Comparison of ENCODE assay signal across 10 mouse cellular contexts in genomic region chr9:21137229-21137628, GRCm38 (mm10). TPM values are rescaled to one million over a fixed set of nuclear protein-coding genes. Genes with fewer than 3 reads are reported as not detected.
DNase-seq lines count a peak whose midpoint lies in the region; ATAC-seq and TF ChIP-seq lines count a peak whose summit lies in the region.
"Had no signal": no experiment of that assay in that cellular context is flagged by ENCODE, and none has a peak within 500 bp of the region (broad histone marks: within the 10 kb centered on the region; RNA-seq: fewer than 3 reads in every experiment).

No protein-coding gene starts in this region.

- peak; percentile 68 to 72 for DNase-seq in heart, postnatal 36 days
- peak; percentile 52 for DNase-seq in MEL-GATA-1-ER (ENCODE audit: extremely low read depth, low read depth)
- peak; percentile 80 for DNase-seq in hindbrain, postnatal 0 days (ENCODE audit: low spot score)
- peak; percentile 72 for DNase-seq in limb, embryonic 11.5 days (ENCODE audit: low spot score)
- peak; percentile 35 to 78 for DNase-seq in thymus, postnatal 10 days (ENCODE audit: low spot score in 2 of 2)

- ATAC-seq in heart, embryonic 11.5 days (replicated peaks; ENCODE audit: insufficient number of reproducible peaks, low FRiP score, low TSS enrichment): no peak
- peak; percentile 16; the same call in 1 of the 2 replicates for ATAC-seq in hindbrain, postnatal 0 days
- ATAC-seq in limb, embryonic 11.5 days (ENCODE audit: insufficient number of reproducible peaks, low FRiP score, low TSS enrichment, low read depth): no peak; the same call in 1 of the 2 replicates
- peak; percentile 29; the same call in 1 of the 2 replicates for ATAC-seq in midbrain, embryonic 15.5 days (replicated peaks)

- 52% methylated on average over 3 of the region's 3 CpGs for WGBS in heart, embryonic 11.5 days (ENCODE audit: insufficient replicate concordance)
- 47% methylated on average over 3 of the region's 3 CpGs for WGBS in hindbrain, postnatal 0 days
- 58% methylated on average over 3 of the region's 3 CpGs for WGBS in limb, embryonic 11.5 days
- WGBS in midbrain, embryonic 15.5 days: 49% methylated on average over 3 of the region's 3 CpGs

- no peak for TF ChIP-seq POLR2A in cortical plate, adult 2 months (IDR thresholded peaks at IDR 0.05; ENCODE audit: extremely low read depth, insufficient read depth, low read length)

- TF ChIP-seq CTCF in cortical plate, adult 2 months (IDR thresholded peaks at IDR 0.05; ENCODE audit: extremely low read depth, insufficient read depth, low read length): peak; percentile 60
- peak; percentile 82 for TF ChIP-seq CTCF in hindbrain, postnatal 0 days (IDR thresholded peaks at IDR 0.05; ENCODE audit: low read depth)

- H3K27me3 ChIP-seq in heart, embryonic 11.5 days (ENCODE audit: control insufficient read depth, insufficient read depth, low read length): no peaks in the 10 kb centered on the region
- no peaks in the 10 kb centered on the region for H3K27me3 ChIP-seq in hindbrain, postnatal 0 days (ENCODE audit: insufficient read depth, low read length)
- H3K27me3 ChIP-seq in limb, embryonic 11.5 days (ENCODE audit: control insufficient read depth, insufficient read depth, low read length): no peaks in the 10 kb centered on the region
- no peaks in the 10 kb centered on the region for H3K27me3 ChIP-seq in midbrain, embryonic 15.5 days (replicated peaks)
- H3K27me3 ChIP-seq: embryonic facial prominence, embryonic 15.5 days; megakaryocyte, embryonic 14.5 days had no signal

- H3K36me3 ChIP-seq in heart, embryonic 11.5 days (ENCODE audit: control insufficient read depth, insufficient read depth, low read length): peaks cover 28% of the 10 kb centered on the region
- peaks cover 42% of the 10 kb centered on the region for H3K36me3 ChIP-seq in hindbrain, postnatal 0 days (ENCODE audit: insufficient read depth, low read length)
- H3K36me3 ChIP-seq in limb, embryonic 11.5 days (ENCODE audit: control insufficient read depth, insufficient read depth, low read length): peaks cover 16% of the 10 kb centered on the region
- H3K36me3 ChIP-seq in midbrain, embryonic 15.5 days (replicated peaks): peaks cover 35% of the 10 kb centered on the region

- no peaks in the 10 kb centered on the region for H3K9me3 ChIP-seq in heart, embryonic 11.5 days (replicated peaks; ENCODE audit: control insufficient read depth, low read length)
- no peaks in the 10 kb centered on the region for H3K9me3 ChIP-seq in hindbrain, postnatal 0 days (ENCODE audit: low read length)
- no peaks in the 10 kb centered on the region for H3K9me3 ChIP-seq in limb, embryonic 11.5 days (ENCODE audit: control insufficient read depth, low read length)
- no peaks in the 10 kb centered on the region for H3K9me3 ChIP-seq in midbrain, embryonic 15.5 days
- H3K9me3 ChIP-seq: embryonic facial prominence, embryonic 15.5 days; megakaryocyte, embryonic 14.5 days had no signal

- no peak overlapping the region for H3K27ac ChIP-seq in heart, embryonic 11.5 days (ENCODE audit: low read depth, low read length)
- H3K27ac ChIP-seq in cortical plate, adult 2 months (ENCODE audit: insufficient read depth, low read length): no peak overlapping the region
- H3K27ac ChIP-seq in hindbrain, postnatal 0 days: no peak overlapping the region
- H3K27ac ChIP-seq in limb, embryonic 11.5 days (replicated peaks; ENCODE audit: low read depth, low read length): no peak overlapping the region
- no peak overlapping the region for H3K27ac ChIP-seq in midbrain, embryonic 15.5 days
- H3K27ac ChIP-seq: embryonic facial prominence, embryonic 15.5 days had no signal

- intact Hi-C loops in heart, postnatal 36 days (cut with DNase I): loop anchor here (1.0 to 10.0 kb wide), 5 partner anchors 64 to 392 kb away; partner anchors contain the start of genes Fdx1l, Gm49373, Mrpl4 and Olfm2

- H3K4me2 ChIP-seq in heart, embryonic 11.5 days: no peak overlapping the region
- H3K4me2 ChIP-seq in hindbrain, postnatal 0 days (ENCODE audit: low read depth, low read length): no peak overlapping the region
- H3K4me2 ChIP-seq in limb, embryonic 11.5 days (ENCODE audit: low read depth, severe bottlenecking): no peak overlapping the region
- no peak overlapping the region for H3K4me2 ChIP-seq in midbrain, embryonic 15.5 days
- H3K4me2 ChIP-seq: embryonic facial prominence, embryonic 15.5 days had no signal

- H3K4me1 ChIP-seq in heart, embryonic 11.5 days (ENCODE audit: control insufficient read depth, insufficient read depth, low read length): no peaks in the 10 kb centered on the region
- no peaks in the 10 kb centered on the region for H3K4me1 ChIP-seq in cortical plate, adult 2 months (ENCODE audit: control insufficient read depth, insufficient read depth, low read length)
- no peaks in the 10 kb centered on the region for H3K4me1 ChIP-seq in hindbrain, postnatal 0 days (ENCODE audit: insufficient read depth, low read length)
- H3K4me1 ChIP-seq in limb, embryonic 11.5 days (ENCODE audit: control insufficient read depth, insufficient read depth, low read length): no peaks in the 10 kb centered on the region
- no peaks in the 10 kb centered on the region for H3K4me1 ChIP-seq in midbrain, embryonic 15.5 days
- H3K4me1 ChIP-seq: embryonic facial prominence, embryonic 15.5 days had no signal

- H3K4me3 ChIP-seq in heart, embryonic 11.5 days (ENCODE audit: low read depth, low read length): no peak overlapping the region
- H3K4me3 ChIP-seq in cortical plate, adult 2 months (ENCODE audit: insufficient read depth, low read length): no peak overlapping the region
- no peak overlapping the region for H3K4me3 ChIP-seq in hindbrain, postnatal 0 days (ENCODE audit: low read length)
- no peak overlapping the region for H3K4me3 ChIP-seq in limb, embryonic 11.5 days (ENCODE audit: low read depth, low read length)
- no peak overlapping the region for H3K4me3 ChIP-seq in midbrain, embryonic 15.5 days
- H3K4me3 ChIP-seq: embryonic facial prominence, embryonic 15.5 days had no signal

- no peak overlapping the region for H3K9ac ChIP-seq in heart, embryonic 11.5 days (ENCODE audit: low read depth, low read length)
- H3K9ac ChIP-seq in hindbrain, postnatal 0 days (replicated peaks; ENCODE audit: low read length): no peak overlapping the region
- no peak overlapping the region for H3K9ac ChIP-seq in limb, embryonic 11.5 days (ENCODE audit: low read length)
- no peak overlapping the region for H3K9ac ChIP-seq in midbrain, embryonic 15.5 days
- H3K9ac ChIP-seq: embryonic facial prominence, embryonic 15.5 days had no signal

RNA-seq across cellular contexts. Expression of gene Tyk2, which starts 6.2 kb away (rescaled TPM):
- 1 to 10 TPM; 8.2 to 9.6 TPM for total RNA-seq in heart, postnatal 36 days (2021)
- polyA plus RNA-seq in heart, embryonic 11.5 days (2014; fragmentation: Nextera tagmentation; extraction: Ambion mirVana): 9.4 and 10.9 TPM in 2 replicates
- polyA plus RNA-seq in cortical plate, adult 2 months (2012; rRNA removed): 16.4 and 18.6 TPM in 2 replicates
- total RNA-seq in hindbrain, postnatal 0 days (2014; rRNA removed): 10.8 and 15.4 TPM in 2 replicates
- polyA plus RNA-seq in hindbrain, postnatal 0 days (2015; fragmentation: Nextera tagmentation; extraction: Ambion mirVana): 5.7 and 6.2 TPM in 2 replicates
- polyA plus RNA-seq in limb, embryonic 11.5 days (2014; fragmentation: Nextera tagmentation; extraction: Ambion mirVana): 8.1 and 9.7 TPM in 2 replicates
- 12.5 TPM in 2 replicates for polyA plus RNA-seq in midbrain, embryonic 15.5 days (2015; fragmentation: Nextera tagmentation; extraction: Ambion mirVana)

RNA-seq across cellular contexts. Expression of gene Cdc37, which starts 12.6 kb away (rescaled TPM):
- total RNA-seq in heart, postnatal 36 days (2021): 100 to 1,000 TPM; 157 to 165 TPM
- polyA plus RNA-seq in heart, embryonic 11.5 days (2014; fragmentation: Nextera tagmentation; extraction: Ambion mirVana): 254 and 266 TPM in 2 replicates
- polyA plus RNA-seq in cortical plate, adult 2 months (2012; rRNA removed): 158 and 168 TPM in 2 replicates
- total RNA-seq in hindbrain, postnatal 0 days (2014; rRNA removed): 20.1 and 21.4 TPM in 2 replicates
- 173 and 181 TPM in 2 replicates for polyA plus RNA-seq in hindbrain, postnatal 0 days (2015; fragmentation: Nextera tagmentation; extraction: Ambion mirVana)
- polyA plus RNA-seq in limb, embryonic 11.5 days (2014; fragmentation: Nextera tagmentation; extraction: Ambion mirVana): 407 and 424 TPM in 2 replicates
- 215 and 226 TPM in 2 replicates for polyA plus RNA-seq in midbrain, embryonic 15.5 days (2015; fragmentation: Nextera tagmentation; extraction: Ambion mirVana)

RNA-seq across cellular contexts. Expression of gene Pde4a, which starts 28.3 kb away (rescaled TPM):
- total RNA-seq in heart, postnatal 36 days (2021): 10 to 100 TPM; 45.9 to 52.0 TPM
- 7.6 and 8.3 TPM in 2 replicates for polyA plus RNA-seq in heart, embryonic 11.5 days (2014; fragmentation: Nextera tagmentation; extraction: Ambion mirVana)
- 77.0 and 80.1 TPM in 2 replicates for polyA plus RNA-seq in cortical plate, adult 2 months (2012; rRNA removed)
- total RNA-seq in hindbrain, postnatal 0 days (2014; rRNA removed): 41.3 and 45.0 TPM in 2 replicates
- 46.4 and 47.7 TPM in 2 replicates for polyA plus RNA-seq in hindbrain, postnatal 0 days (2015; fragmentation: Nextera tagmentation; extraction: Ambion mirVana)
- 3.3 and 5.3 TPM in 2 replicates for polyA plus RNA-seq in limb, embryonic 11.5 days (2014; fragmentation: Nextera tagmentation; extraction: Ambion mirVana)
- polyA plus RNA-seq in midbrain, embryonic 15.5 days (2015; fragmentation: Nextera tagmentation; extraction: Ambion mirVana): 42.7 and 44.5 TPM in 2 replicates

RNA-seq across cellular contexts. Expression of gene Raver1, which starts 45.4 kb away (rescaled TPM):
- total RNA-seq in heart, postnatal 36 days (2021): 10 to 100 TPM; 25.1 to 27.7 TPM
- polyA plus RNA-seq in heart, embryonic 11.5 days (2014; fragmentation: Nextera tagmentation; extraction: Ambion mirVana): 53.6 and 57.8 TPM in 2 replicates
- polyA plus RNA-seq in cortical plate, adult 2 months (2012; rRNA removed): 24.3 and 26.1 TPM in 2 replicates
- total RNA-seq in hindbrain, postnatal 0 days (2014; rRNA removed): 43.2 and 51.9 TPM in 2 replicates
- 19.7 and 21.7 TPM in 2 replicates for polyA plus RNA-seq in hindbrain, postnatal 0 days (2015; fragmentation: Nextera tagmentation; extraction: Ambion mirVana)
- polyA plus RNA-seq in limb, embryonic 11.5 days (2014; fragmentation: Nextera tagmentation; extraction: Ambion mirVana): 99.1 and 104 TPM in 2 replicates
- 35.0 and 36.1 TPM in 2 replicates for polyA plus RNA-seq in midbrain, embryonic 15.5 days (2015; fragmentation: Nextera tagmentation; extraction: Ambion mirVana)

RNA-seq across cellular contexts. Expression of gene Gm38431, which starts 45.4 kb away (rescaled TPM):
- 1 to 10 TPM in 1 of 2 experiments, under 1 TPM in 1; 0.51 to 1.9 TPM for total RNA-seq in heart, postnatal 36 days (2021)
- polyA plus RNA-seq in heart, embryonic 11.5 days (2014; fragmentation: Nextera tagmentation; extraction: Ambion mirVana): 1.2 and 1.9 TPM in 2 replicates
- 2.3 and 3.0 TPM in 2 replicates for polyA plus RNA-seq in cortical plate, adult 2 months (2012; rRNA removed)
- 0.11 and 2.7 TPM in 2 replicates for total RNA-seq in hindbrain, postnatal 0 days (2014; rRNA removed)
- polyA plus RNA-seq in hindbrain, postnatal 0 days (2015; fragmentation: Nextera tagmentation; extraction: Ambion mirVana): 0.16 and 0.96 TPM in 2 replicates
- polyA plus RNA-seq in limb, embryonic 11.5 days (2014; fragmentation: Nextera tagmentation; extraction: Ambion mirVana): 4.1 TPM in 2 replicates
- polyA plus RNA-seq in midbrain, embryonic 15.5 days (2015; fragmentation: Nextera tagmentation; extraction: Ambion mirVana): 2.2 and 2.3 TPM in 2 replicates

Comparison
In these comparisons a context has a peak if more than half of its experiments do, and no peak if none do; other contexts are left out.
1. ATAC-seq: peak in hindbrain, postnatal 0 days (single experiment) and midbrain, embryonic 15.5 days (single experiment); none in heart, embryonic 11.5 days (single experiment) and limb, embryonic 11.5 days (single experiment).
2. Peak in every context shown above with its lines, with median percentiles within 50 percentile points of each other: DNase-seq.